Mouse (Mus musculus) olfactory bulb, adult 2 months (tissue): ENCODE measurements around the gene Noc4l. TPM values are rescaled to one million over a fixed set of nuclear protein-coding genes. Genes with fewer than 3 reads are reported as not detected.

ENCODE experiments used
- H3K27ac ChIP-seq: fragments of 200-500 bp; 2 replicates; pipeline ENCODE4 v1.5.1; 2012; ENCODE audit warnings: low read depth, low read length; ENCODE audit not compliant: insufficient read depth
- H3K4me1 ChIP-seq: fragments of 200-500 bp; 2 replicates; pipeline ENCODE4 v1.6.1; 2012; ENCODE audit warnings: low read length; ENCODE audit not compliant: control insufficient read depth, insufficient read depth
- H3K4me3 ChIP-seq: fragments of 200-500 bp; 2 replicates; pipeline ENCODE4 v1.5.1; 2012; ENCODE audit warnings: mild to moderate bottlenecking, low read depth, low read length, moderate library complexity; ENCODE audit not compliant: insufficient read depth
- CTCF ChIP-seq: fragments of 200-500 bp; IDR thresholded peaks from 2 replicates; pipeline ENCODE4 v1.5.1; 2012; ENCODE audit warnings: low read depth, mild to moderate bottlenecking, low read length, moderate library complexity; ENCODE audit not compliant: insufficient read depth
- POLR2A ChIP-seq: fragments of 200-500 bp; IDR thresholded peaks from 2 replicates; pipeline ENCODE4 v1.6.1; 2012; ENCODE audit warnings: mild to moderate bottlenecking, low read depth, low read length, moderate library complexity; ENCODE audit not compliant: insufficient read depth
- WGBS: fragments of 180-500 bp; shearing (Covaris S2); methylation state at CpG from one replicate; pipeline ENCODE4 v1.1.7; 2018; 5-methylcytosine and 5-hydroxymethylcytosine counted together
- polyA plus RNA-seq: library from polyadenylated mRNA; stranded (reverse); fragments of >200 nt; gene quantifications from 2 replicates; pipeline ENCODE4 v1.2.4, GENCODE M21; 2012; ENCODE audit warnings: low replicate concordance; ENCODE audit not compliant: missing spikeins, insufficient read depth, insufficient read length

The Noc4l gene
- polyA plus RNA-seq, 1 experiment = not detected

- TF ChIP-seq CTCF = no peak
- no peak for TF ChIP-seq POLR2A
- WGBS = 71% methylated on average over 5 of the region's 5 CpGs
- H3K4me3 ChIP-seq = no peak overlapping the region
- H3K27ac ChIP-seq = no peak overlapping the region
- peaks cover 10% of the 10 kb centered on the region for H3K4me1 ChIP-seq
Observed at GRCm38 (mm10) chr5:110611435-110612158, 41.6 kb downstream of the Noc4l start.

DNA sequence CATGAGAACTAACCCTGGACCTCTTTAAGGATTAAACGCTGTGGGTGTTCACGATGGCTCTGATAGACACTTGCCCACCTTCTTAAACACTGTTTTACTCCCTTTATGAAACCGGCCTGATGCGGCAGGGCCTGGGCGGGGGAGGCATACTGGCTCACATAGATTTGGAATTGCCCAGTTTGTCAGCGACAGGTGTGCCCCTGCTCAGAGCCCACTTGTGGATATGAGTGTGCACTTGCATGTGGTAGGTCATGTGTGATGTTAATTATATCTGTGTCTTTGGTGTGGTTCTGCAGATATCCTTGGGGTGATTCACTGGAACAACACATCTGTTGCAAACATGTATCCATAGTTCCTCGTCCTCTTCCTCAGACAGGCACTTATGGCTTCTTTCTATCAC is 42.7 kb downstream of the Noc4l start:
- WGBS = 84% methylated on average over 7 of the region's 7 CpGs
- H3K4me3 ChIP-seq = no peak overlapping the region
- peaks cover 10% of the 10 kb centered on the region for H3K4me1 ChIP-seq
- TF ChIP-seq CTCF = no peak
- no peak for TF ChIP-seq POLR2A
- H3K27ac ChIP-seq = no peak overlapping the region

- TF ChIP-seq CTCF (no peak), POLR2A (no peak)
- 60% methylated on average over 5 of the region's 5 CpGs for WGBS
- peaks cover 10% of the 10 kb centered on the region for H3K4me1 ChIP-seq
Observed at GRCm38 (mm10) chr5:110609868-110610267, 43.3 kb downstream of the Noc4l start.

DNA sequence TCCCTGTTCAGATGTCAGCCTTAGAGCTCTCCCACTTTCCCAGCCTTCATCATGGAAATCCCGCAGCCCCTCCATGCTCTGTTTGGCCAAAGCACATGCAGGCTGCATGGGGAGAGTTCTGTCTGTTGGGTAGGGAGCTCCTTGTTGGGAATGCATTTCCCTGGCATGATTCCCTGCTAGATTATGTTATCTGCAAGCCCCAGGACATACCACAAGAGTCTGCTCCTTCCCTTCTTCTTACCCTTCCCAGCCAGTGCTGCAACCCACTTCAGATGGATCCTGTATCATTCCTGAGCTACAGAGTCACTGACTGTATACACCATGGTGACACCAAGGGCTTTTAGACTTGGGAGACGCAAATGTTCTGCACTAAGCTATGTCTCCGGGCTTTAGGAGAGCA is 43.8 kb downstream of the Noc4l start:
- TF ChIP-seq POLR2A (no peak), CTCF (no peak)
- 81% methylated on average over 3 of the region's 3 CpGs for WGBS
- H3K4me1 ChIP-seq = peaks cover 10% of the 10 kb centered on the region

More at GRCm38 (mm10) chr5:110609868-110610267, 43.3 kb downstream of the Noc4l start:
- H3K4me3 ChIP-seq = no peak overlapping the region
- no peak overlapping the region for H3K27ac ChIP-seq

GRCm38 (mm10) chr5:110608941-110609340 is 44.3 kb downstream of the Noc4l start:
- 58% methylated on average over 8 of the region's 8 CpGs for WGBS
- TF ChIP-seq POLR2A (no peak), CTCF (no peak)
- Histone ChIP-seq H3K4me3 (no peak overlapping the region), H3K27ac (no peak overlapping the region), H3K4me1 (peaks cover 10% of the 10 kb centered on the region)

More for the DNA sequence above, 43.8 kb downstream of the Noc4l start:
- Histone ChIP-seq H3K4me3 (no peak overlapping the region), H3K27ac (no peak overlapping the region)

GRCm38 (mm10) chr5:110608336-110608735 is 44.9 kb downstream of the Noc4l start:
- no peak overlapping the region for H3K4me3 ChIP-seq
- TF ChIP-seq CTCF = no peak
- TF ChIP-seq POLR2A = no peak
- 62% methylated on average over 6 of the region's 6 CpGs for WGBS
- no peak overlapping the region for H3K27ac ChIP-seq
- peaks cover 10% of the 10 kb centered on the region for H3K4me1 ChIP-seq

- 66% methylated on average over 3 of the region's 3 CpGs for WGBS
- TF ChIP-seq CTCF (no peak), POLR2A (no peak)
- Histone ChIP-seq H3K4me1 (peaks cover 10% of the 10 kb centered on the region), H3K4me3 (no peak overlapping the region), H3K27ac (no peak overlapping the region)
Observed at GRCm38 (mm10) chr5:110607767-110608166, 45.5 kb downstream of the Noc4l start.

DNA sequence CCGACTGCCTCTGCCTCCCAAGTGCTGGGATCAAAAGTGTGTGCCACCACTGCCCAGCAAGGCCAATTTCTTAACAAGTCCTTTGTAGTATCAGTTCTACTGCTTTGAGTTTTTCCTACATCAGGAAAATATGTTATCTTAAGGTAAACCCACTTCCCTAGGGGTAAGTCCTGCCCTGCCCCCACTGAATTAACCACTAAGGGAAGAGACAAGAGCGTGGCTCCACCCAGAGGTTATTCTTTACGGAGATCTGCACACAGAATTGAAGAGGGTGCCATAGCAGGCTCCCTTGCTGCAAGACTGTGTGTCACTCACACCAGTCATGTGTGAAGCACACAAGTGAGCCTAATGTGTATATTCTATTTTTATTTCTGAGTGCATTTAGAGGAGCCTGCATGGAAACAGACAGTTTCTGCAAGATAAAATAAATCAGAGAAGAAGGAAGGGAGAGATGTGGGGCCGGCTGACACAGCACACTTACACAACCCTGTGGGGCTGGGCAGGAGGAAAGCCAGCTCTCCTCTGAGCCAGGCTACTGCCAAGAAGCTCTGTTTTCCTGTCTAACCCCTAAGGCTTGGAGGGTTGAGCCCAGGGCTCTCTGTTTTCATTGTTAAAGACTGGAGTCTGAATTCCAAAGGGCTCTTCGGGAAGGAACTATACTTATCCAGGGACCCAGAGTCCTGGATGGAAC is 47.5 kb downstream of the Noc4l start:
- peaks cover 10% of the 10 kb centered on the region for H3K4me1 ChIP-seq
- no peak for TF ChIP-seq CTCF
- no peak for TF ChIP-seq POLR2A
- WGBS = 67% methylated on average over 5 of the region's 5 CpGs
- no peak overlapping the region for H3K27ac ChIP-seq
- no peak overlapping the region for H3K4me3 ChIP-seq

GRCm38 (mm10) chr5:110604311-110604710 is 48.9 kb downstream of the Noc4l start:
- TF ChIP-seq POLR2A = no peak
- TF ChIP-seq CTCF = no peak
- H3K27ac ChIP-seq = no peak overlapping the region
- H3K4me3 ChIP-seq = no peak overlapping the region
- peaks cover 3% of the 10 kb centered on the region; the same call in 1 of the 2 replicates for H3K4me1 ChIP-seq
- WGBS = 86% methylated on average over 2 of the region's 2 CpGs
